Mouse (Mus musculus) CH12.LX (cell line): ENCODE measurements around the gene AI464131. TPM values are rescaled to one million over a fixed set of nuclear protein-coding genes. Genes with fewer than 3 reads are reported as not detected.

Source experiments
- DNase-seq: peaks from one replicate; pipeline ENCODE4 v3.0.0-alpha.2; 2013; ENCODE audit errors: extremely low read depth
- H3K27ac ChIP-seq: 2 replicates; pipeline ENCODE4 v1.5.1; 2012; ENCODE audit warnings: low read depth, mild to moderate bottlenecking, control low read depth, moderate library complexity; ENCODE audit not compliant: insufficient read depth
- H3K27me3 ChIP-seq: replicated peaks from 2 replicates; pipeline ENCODE3; 2012; ENCODE audit warnings: inconsistent platforms
- H3K36me3 ChIP-seq, 2 experiments: replicated peaks in 1 of 2; 2 replicates each; pipeline versions ENCODE3 to v1.6.1; 2012; ENCODE audit warnings: inconsistent platforms in 1 of 2, low read length in 1 of 2, mild to moderate bottlenecking in 1 of 2, mixed read lengths in 1 of 2, moderate library complexity in 1 of 2; ENCODE audit not compliant: control insufficient read depth in 1 of 2, insufficient read depth in 1 of 2
- H3K4me1 ChIP-seq, 2 experiments: 2 replicates each; pipeline ENCODE4 v1.6.1; 2012; ENCODE audit warnings: inconsistent platforms in 1 of 2, moderate library complexity in 1 of 2; ENCODE audit not compliant: insufficient read depth in 2 of 2, control insufficient read depth in 1 of 2
- H3K4me2 ChIP-seq: 2 replicates; pipeline ENCODE4 v1.6.1; 2012; ENCODE audit warnings: low read depth, mild to moderate bottlenecking, control low read depth; ENCODE audit not compliant: poor library complexity, insufficient read depth, severe bottlenecking
- H3K4me3 ChIP-seq, 3 experiments: fragments of 150-350 bp in 1 of 3; sonication (generic) in 1 of 3; replicated peaks in 1 of 3; 2 replicates each; pipeline versions ENCODE3 to v1.5.1; 2011 to 2012; ENCODE audit warnings: low read depth in 2 of 3, low read length in 2 of 3, mild to moderate bottlenecking in 2 of 3, moderate library complexity in 2 of 3, control low read depth in 1 of 3, improper control_type of control experiment in 1 of 3, inconsistent platforms in 1 of 3, mixed read lengths in 1 of 3; ENCODE audit not compliant: poor library complexity in 1 of 3
- H3K79me2 ChIP-seq: replicated peaks from 2 replicates; pipeline ENCODE4 v1.6.1; 2012; ENCODE audit warnings: mild to moderate bottlenecking, moderate library complexity; ENCODE audit not compliant: control insufficient read depth, poor library complexity, insufficient read depth, severe bottlenecking; ENCODE audit errors: extremely low read depth
- H3K9ac ChIP-seq: 2 replicates; pipeline ENCODE4 v1.6.1; 2012; ENCODE audit warnings: low read depth, mild to moderate bottlenecking, control low read depth, moderate library complexity; ENCODE audit not compliant: insufficient read depth
- H3K9me3 ChIP-seq: replicated peaks from 2 replicates; pipeline ENCODE3; 2012; ENCODE audit warnings: low read length, inconsistent platforms, mixed read lengths
- CHD1 ChIP-seq: IDR thresholded peaks from 2 replicates; pipeline ENCODE4 v1.6.1; 2012; ENCODE audit warnings: low read depth, low read length, improper control_type of control experiment, inconsistent platforms
- CHD2 ChIP-seq: IDR thresholded peaks from 2 replicates; pipeline ENCODE4 v1.6.1; 2011; ENCODE audit warnings: low read length, improper control_type of control experiment
- E2F4 ChIP-seq: IDR thresholded peaks from 2 replicates; pipeline ENCODE4 v1.6.1; 2011; ENCODE audit warnings: low read depth, low read length, improper control_type of control experiment; ENCODE audit not compliant: insufficient replicate concordance
- EP300 ChIP-seq: IDR thresholded peaks from 2 replicates; pipeline ENCODE4 v1.6.1; 2011; ENCODE audit warnings: low read length, improper control_type of control experiment
- ETS1 ChIP-seq: conservative IDR thresholded peaks from 2 replicates; pipeline ENCODE4 v1.6.1; 2012; ENCODE audit warnings: low read depth, mild to moderate bottlenecking, inconsistent platforms, low read length, improper control_type of control experiment, moderate library complexity
- GABPA ChIP-seq: IDR thresholded peaks from 2 replicates; pipeline ENCODE4 v1.6.1; 2012; ENCODE audit warnings: low read depth, low read length, improper control_type of control experiment, inconsistent platforms; ENCODE audit not compliant: insufficient replicate concordance
- HCFC1 ChIP-seq: IDR thresholded peaks from 2 replicates; pipeline ENCODE4 v1.6.1; 2012; ENCODE audit warnings: low read depth, mild to moderate bottlenecking, inconsistent platforms, low read length, improper control_type of control experiment
- IRF4 ChIP-seq: IDR thresholded peaks from 2 replicates; pipeline ENCODE4 v1.6.1; 2014; ENCODE audit warnings: low read depth, mild to moderate bottlenecking, inconsistent platforms, low read length, improper control_type of control experiment
- JUN ChIP-seq: IDR thresholded peaks from 2 replicates; pipeline ENCODE4 v1.6.1; 2011; ENCODE audit warnings: low read depth, mild to moderate bottlenecking, low read length, improper control_type of control experiment, moderate library complexity; ENCODE audit not compliant: insufficient read depth
- JUND ChIP-seq: conservative IDR thresholded peaks from 2 replicates; pipeline ENCODE4 v1.6.1; 2011; ENCODE audit warnings: low read depth, low read length, improper control_type of control experiment
- MAZ ChIP-seq: IDR thresholded peaks from 2 replicates; pipeline ENCODE4 v1.6.1; 2012; ENCODE audit warnings: low read depth, mild to moderate bottlenecking, inconsistent platforms, low read length, improper control_type of control experiment, moderate library complexity
- MYC ChIP-seq: IDR thresholded peaks from 2 replicates; pipeline ENCODE4 v1.6.1; 2011; ENCODE audit warnings: low read depth, mild to moderate bottlenecking, improper control_type of control experiment, low read length
- NELFE ChIP-seq: IDR thresholded peaks from 2 replicates; pipeline ENCODE4 v1.6.1; 2011; ENCODE audit warnings: low read depth, low read length, improper control_type of control experiment
- NRF1 ChIP-seq: IDR thresholded peaks from 2 replicates; pipeline ENCODE4 v1.6.1; 2014; ENCODE audit warnings: low read depth, mild to moderate bottlenecking, inconsistent platforms, low read length, improper control_type of control experiment, moderate library complexity
- POLR2A ChIP-seq: IDR thresholded peaks from 2 replicates; pipeline ENCODE4 v1.6.1; 2011; ENCODE audit warnings: low read depth, mild to moderate bottlenecking, improper control_type of control experiment, low read length
- RAD21 ChIP-seq: IDR thresholded peaks from 2 replicates; pipeline ENCODE4 v1.6.1; 2011; ENCODE audit warnings: low read depth, mild to moderate bottlenecking, low read length, improper control_type of control experiment, moderate library complexity
- RCOR1 ChIP-seq: conservative IDR thresholded peaks from 2 replicates; pipeline ENCODE4 v1.6.1; 2012; ENCODE audit warnings: low read depth, mild to moderate bottlenecking, inconsistent platforms, low read length, improper control_type of control experiment
- SMC3 ChIP-seq: IDR thresholded peaks from 2 replicates; pipeline ENCODE4 v1.6.1; 2011; ENCODE audit warnings: low read depth, low read length, improper control_type of control experiment
- TBP ChIP-seq: conservative IDR thresholded peaks from 2 replicates; pipeline ENCODE4 v1.6.1; 2011; ENCODE audit warnings: low read depth, low read length, improper control_type of control experiment
- USF2 ChIP-seq: conservative IDR thresholded peaks from 2 replicates; pipeline ENCODE4 v1.6.1; 2011; ENCODE audit warnings: low read depth, low read length, improper control_type of control experiment
- ZC3H11A ChIP-seq: IDR thresholded peaks from 2 replicates; pipeline ENCODE4 v1.6.1; 2012; ENCODE audit warnings: low read depth, mild to moderate bottlenecking, inconsistent platforms, low read length, improper control_type of control experiment
- ZMIZ1 ChIP-seq: IDR thresholded peaks from 2 replicates; pipeline ENCODE4 v1.6.1; 2012; ENCODE audit warnings: low read depth, mild to moderate bottlenecking, inconsistent platforms, low read length, improper control_type of control experiment
- dilution Hi-C: fragments of 300-500 bp; cut with MboI; formaldehyde crosslinking; loops from 2 replicates; pipeline ENCODE4 v1.14.3; 2020; ENCODE audit warnings: low sequenced_read_pairs; ENCODE audit not compliant: extremely low pct_unique_long_range_greater_than_20kb, extremely low pct_ligation_motif_present
- in situ Hi-C: fragments of 300-500 bp; cut with MboI; formaldehyde crosslinking; loops from 3 replicates; pipeline ENCODE4 v1.14.3; 2019; ENCODE audit warnings: low sequenced_read_pairs, low pct_ligation_motif_present, low pct_unique_long_range_greater_than_20kb, mixed read lengths
- polyA plus RNA-seq: library from polyadenylated mRNA; unstranded; fragments of >175 nt; gene quantifications from 2 replicates; pipeline ENCODE4 v1.2.1, GENCODE M21; 2012; ENCODE audit warnings: low read depth; ENCODE audit not compliant: insufficient read length
- total RNA-seq, 2 experiments: library from RNA; depleted of rRNA; stranded (reverse); fragments of 300-350 nt in 1 of 2; fragments of >200 nt in 1 of 2; gene quantifications; 2 replicates each; pipeline ENCODE4 v1.2.3; 2012 to 2014

Gene AI464131
- total and polyA plus RNA-seq, 3 experiments = 0.04 to 0.10 TPM; not detected in 1

DNA sequence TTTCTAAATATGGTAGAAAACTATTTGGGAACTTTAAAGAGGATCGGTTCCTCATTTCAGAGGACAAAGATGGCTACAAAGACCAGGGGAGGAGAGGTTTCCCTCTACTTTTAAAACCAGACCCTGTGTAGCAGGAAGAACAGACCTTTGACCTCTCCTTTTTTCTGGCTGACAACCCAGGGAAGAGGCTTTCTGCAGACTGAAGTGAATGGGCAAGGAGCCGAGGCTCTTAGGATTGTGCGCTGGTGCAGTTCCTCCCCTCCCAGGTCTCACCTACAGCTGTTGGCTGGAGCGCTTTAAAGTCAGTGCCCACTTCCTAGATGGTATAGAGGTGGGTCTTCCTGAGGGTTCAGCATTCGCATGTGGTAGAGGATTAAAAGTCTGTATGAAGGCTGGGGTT lies 5.8 kb downstream of the AI464131 start:
- Histone ChIP-seq H3K4me2 (no peak overlapping the region), H3K27me3 (peaks cover 34% of the 10 kb centered on the region), H3K4me1 (no peaks in the 10 kb centered on the region), H3K36me3 (no peaks in the 10 kb centered on the region), H3K9ac (no peak overlapping the region), H3K27ac (no peak overlapping the region), H3K4me3 (no peak overlapping the region), H3K9me3 (peaks cover 14% of the 10 kb centered on the region), H3K79me2 (no peaks in the 10 kb centered on the region)
- in situ Hi-C loops = no loop called here
- dilution Hi-C loops = no loop called here
- no peak for TF ChIP-seq RAD21
- no peak for TF ChIP-seq USF2
- TF ChIP-seq RCOR1 = no peak
- no peak for TF ChIP-seq ZC3H11A
- TF ChIP-seq CHD1 = no peak
- TF ChIP-seq E2F4 = no peak
- TF ChIP-seq ETS1 = no peak
- no peak for TF ChIP-seq HCFC1
- no peak for TF ChIP-seq CHD2
- TF ChIP-seq MYC = no peak
- no peak for TF ChIP-seq EP300
- no peak for TF ChIP-seq NRF1
- no peak for TF ChIP-seq NELFE
- no peak for TF ChIP-seq MAZ
- TF ChIP-seq IRF4 = no peak
- TF ChIP-seq ZMIZ1 = no peak
- no peak for TF ChIP-seq POLR2A
- TF ChIP-seq TBP = no peak
- DNase-seq = no peak

DNA sequence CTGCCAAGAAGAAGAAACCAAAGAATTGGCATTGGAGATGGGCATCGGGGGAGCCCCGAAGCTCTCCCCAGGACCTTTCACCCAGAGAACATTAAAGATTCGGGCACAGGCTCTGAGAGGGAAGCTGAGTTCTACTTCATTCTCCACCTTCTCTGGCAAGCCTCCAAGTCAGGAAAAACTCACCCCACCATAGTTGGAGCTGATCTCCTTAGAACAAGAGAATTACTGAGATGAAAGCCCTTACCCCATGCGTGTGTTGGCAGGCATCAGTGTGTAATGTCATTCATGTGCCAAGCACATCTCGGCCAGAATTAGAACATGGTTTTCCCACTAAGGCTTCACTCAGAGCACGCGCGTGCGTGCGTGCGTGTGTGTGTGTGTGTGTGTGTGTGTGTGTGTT lies 7.0 kb downstream of the AI464131 start:
- Histone ChIP-seq H3K9me3 (peaks cover 14% of the 10 kb centered on the region), H3K4me1 (no peaks in the 10 kb centered on the region), H3K27ac (no peak overlapping the region), H3K27me3 (peaks cover 24% of the 10 kb centered on the region), H3K4me2 (no peak overlapping the region), H3K9ac (no peak overlapping the region), H3K36me3 (no peaks in the 10 kb centered on the region), H3K4me3 (no peak overlapping the region), H3K79me2 (no peaks in the 10 kb centered on the region)
- in situ Hi-C loops = no loop called here
- DNase-seq = no peak
- dilution Hi-C loops = no loop called here
- TF ChIP-seq JUND = no peak
- no peak for TF ChIP-seq GABPA
- TF ChIP-seq POLR2A = no peak
- no peak for TF ChIP-seq JUN
- no peak for TF ChIP-seq MAZ
- TF ChIP-seq SMC3 = no peak
- TF ChIP-seq, all 38 proteins: peak for 0
